Mouse (Mus musculus) embryonic facial prominence, embryonic 11.5 days (tissue): ENCODE results near the gene Dnaja4. TPM values are rescaled to one million over a fixed set of nuclear protein-coding genes. Genes with fewer than 3 reads are reported as not detected.

ENCODE experiments used
- ATAC-seq: fragments of 200-750 bp; cut with Nextera tagmentation; replicated peaks from 2 replicates; pipeline ENCODE4 v1.8.0; 2017; ENCODE audit warnings: low read depth; ENCODE audit not compliant: insufficient number of reproducible peaks, low FRiP score, low TSS enrichment
- DNase-seq: peaks from one replicate; pipeline ENCODE4 v3.0.0-alpha.2; 2015; ENCODE audit warnings: low spot score
- H3K27ac ChIP-seq: fragments of 300-500 bp; sonication (generic); replicated peaks from 2 replicates; pipeline ENCODE4 v1.5.1; 2014; ENCODE audit warnings: mild to moderate bottlenecking, low read depth, low read length, control low read depth
- H3K27me3 ChIP-seq: fragments of 300-500 bp; sonication (generic); 2 replicates; pipeline ENCODE4 v1.6.1; 2014; ENCODE audit warnings: mild to moderate bottlenecking, low read length, moderate library complexity, mixed read lengths; ENCODE audit not compliant: control insufficient read depth, insufficient read depth
- H3K36me3 ChIP-seq: fragments of 300-500 bp; sonication (generic); replicated peaks from 2 replicates; pipeline ENCODE4 v1.6.1; 2014; ENCODE audit warnings: low read depth, mild to moderate bottlenecking, low read length, moderate library complexity, mixed read lengths; ENCODE audit not compliant: control insufficient read depth, insufficient read depth
- H3K4me1 ChIP-seq: fragments of 300-500 bp; sonication (generic); 2 replicates; pipeline ENCODE4 v1.6.1; 2014; ENCODE audit warnings: low read length, mixed read lengths; ENCODE audit not compliant: control insufficient read depth, insufficient read depth
- H3K4me2 ChIP-seq: fragments of 300-500 bp; sonication (generic); 2 replicates; pipeline ENCODE4 v1.6.1; 2014; ENCODE audit warnings: low read depth, mild to moderate bottlenecking, control low read depth, low read length, moderate library complexity
- H3K4me3 ChIP-seq: fragments of 300-500 bp; sonication (generic); 2 replicates; pipeline ENCODE4 v1.5.1; 2014; ENCODE audit warnings: low read depth, low read length, control low read depth
- H3K9ac ChIP-seq: fragments of 300-500 bp; sonication (generic); replicated peaks from 2 replicates; pipeline ENCODE4 v1.6.1; 2014; ENCODE audit warnings: mild to moderate bottlenecking, control low read depth, low read length
- H3K9me3 ChIP-seq: fragments of 300-500 bp; sonication (generic); replicated peaks from 2 replicates; pipeline ENCODE4 v1.6.1; 2016; ENCODE audit warnings: mild to moderate bottlenecking, low read length, inconsistent platforms, mixed read lengths; ENCODE audit not compliant: control insufficient read depth
- WGBS: fragments of 180-500 bp; shearing (Covaris S2); extraction: QIAGEN DNeasy Blood & Tissue Kit; methylation state at CpG from one replicate; pipeline ENCODE4 v1.1.7; 2014; 5-methylcytosine and 5-hydroxymethylcytosine counted together
- polyA plus RNA-seq: library from polyadenylated mRNA; unstranded; fragments of >200 nt; fragmentation: Nextera tagmentation; extraction: Ambion mirVana; gene quantifications from 2 replicates; pipeline ENCODE4 v1.2.1, GENCODE M21; 2014

The Dnaja4 gene
- polyA plus RNA-seq, 1 experiment from 2014 or later = 4.7 TPM

DNA sequence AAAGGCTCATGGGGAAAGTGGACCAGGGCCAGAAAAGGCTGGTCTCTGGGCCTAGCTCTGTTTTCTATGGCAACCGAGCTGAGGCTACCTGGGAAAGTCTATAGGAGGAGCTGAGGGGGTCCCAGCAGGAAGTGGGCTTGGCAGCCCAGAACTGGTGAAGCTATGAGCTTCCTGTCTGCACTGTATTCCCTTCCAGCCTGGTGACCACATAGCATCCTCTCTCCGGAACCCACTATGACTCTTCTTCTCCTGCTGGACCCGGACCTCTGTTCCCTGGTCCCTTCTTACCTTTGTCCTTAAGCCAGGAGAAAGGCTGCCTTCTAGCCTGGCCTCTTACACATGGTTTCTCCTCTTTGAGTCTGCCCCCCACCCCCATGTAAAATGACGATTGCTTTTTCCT, 45.2 kb downstream of the Dnaja4 start:
- H3K4me1 ChIP-seq = no peaks in the 10 kb centered on the region; the same call in 1 of the 2 replicates
- H3K4me3 ChIP-seq = no peak overlapping the region
- WGBS = 80% methylated on average over 4 of the region's 4 CpGs
- no peaks in the 10 kb centered on the region for H3K36me3 ChIP-seq
- H3K4me2 ChIP-seq = no peak overlapping the region
- ATAC-seq = no peak
- H3K9me3 ChIP-seq = no peaks in the 10 kb centered on the region
- no peak for DNase-seq
- no peak overlapping the region for H3K27ac ChIP-seq
- H3K27me3 ChIP-seq = no peaks in the 10 kb centered on the region
- H3K9ac ChIP-seq = no peak overlapping the region

DNA sequence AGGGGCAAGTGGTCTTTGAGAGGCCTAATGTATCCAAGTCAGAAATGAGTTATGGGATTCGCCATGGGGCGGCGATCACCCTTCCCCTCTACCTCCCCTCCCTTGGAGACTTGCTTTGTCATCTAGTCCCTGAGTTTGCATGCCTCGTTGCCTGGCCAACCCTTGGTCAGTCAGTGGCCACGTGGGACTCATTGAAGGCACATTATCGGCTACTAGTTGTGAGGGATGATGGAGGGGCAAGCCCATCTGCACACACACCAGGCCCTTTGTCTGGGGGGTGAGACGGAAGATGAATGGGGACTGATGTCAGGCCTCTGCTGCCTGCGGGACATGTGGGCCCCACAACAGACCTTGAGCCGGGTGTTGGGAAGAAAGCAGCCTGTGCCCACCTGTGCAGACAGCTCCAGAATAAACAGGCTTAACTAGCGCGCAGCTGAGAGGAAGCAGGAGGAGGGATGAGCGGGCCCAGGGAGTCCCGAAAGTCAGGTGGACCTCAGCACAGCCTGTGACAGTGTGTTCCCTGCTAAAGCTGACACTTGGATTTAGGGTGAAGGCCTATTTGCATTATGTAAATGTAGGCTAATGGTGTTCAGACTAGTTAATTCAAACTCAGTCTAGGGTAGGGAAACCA, 47.2 kb downstream of the Dnaja4 start:
- ATAC-seq = peak; percentile 41

DNA sequence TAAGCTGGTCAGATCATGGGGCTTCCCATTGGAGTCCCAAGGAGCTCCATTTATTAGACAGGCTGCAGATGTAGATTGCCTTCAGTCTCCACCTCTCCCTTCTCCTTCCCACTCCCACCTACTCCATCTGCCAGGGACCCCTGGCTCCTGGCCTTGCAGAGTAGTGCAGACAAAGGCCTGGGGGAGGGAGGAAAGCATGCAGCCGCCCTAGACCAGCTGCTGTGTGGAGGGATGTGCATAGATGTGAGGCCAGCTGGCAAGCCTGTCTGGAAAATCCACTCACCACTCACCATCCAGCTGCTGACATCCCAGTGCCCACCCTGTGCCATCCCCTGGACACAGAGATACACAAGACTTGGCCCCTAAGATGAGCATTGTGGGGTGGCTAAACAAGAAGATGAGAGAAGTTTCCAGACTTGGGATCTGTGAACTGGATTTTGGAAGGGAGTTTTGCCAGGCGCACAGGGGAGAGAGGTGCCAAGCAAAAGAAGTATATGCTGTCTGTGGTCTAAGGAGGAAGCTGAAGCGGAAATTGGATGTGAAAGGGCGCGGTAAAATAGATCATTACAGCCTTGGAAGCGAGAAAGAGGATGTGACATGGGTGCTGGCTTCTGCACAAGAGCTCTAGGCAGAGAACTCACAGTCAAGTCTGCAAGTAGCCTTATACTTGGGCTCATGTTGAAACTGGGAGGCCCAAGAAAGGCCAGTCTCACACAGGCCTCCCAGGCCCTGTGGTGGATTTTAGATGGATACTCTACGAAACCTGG, 51.7 kb downstream of the Dnaja4 start:
- Histone ChIP-seq H3K27ac (no peak overlapping the region), H3K4me3 (no peak overlapping the region), H3K4me2 (no peak overlapping the region), H3K36me3 (no peaks in the 10 kb centered on the region), H3K9ac (no peak overlapping the region), H3K4me1 (peaks cover 4% of the 10 kb centered on the region; the same call in 1 of the 2 replicates), H3K9me3 (no peaks in the 10 kb centered on the region), H3K27me3 (no peaks in the 10 kb centered on the region)
- ATAC-seq (no peak), DNase-seq (no peak)
- 85% methylated on average over 7 of the region's 7 CpGs for WGBS

More for the DNA sequence above, 47.2 kb downstream of the Dnaja4 start:
- Histone ChIP-seq H3K4me3 (no peak overlapping the region), H3K36me3 (no peaks in the 10 kb centered on the region), H3K27ac (no peak overlapping the region), H3K27me3 (no peaks in the 10 kb centered on the region), H3K9ac (no peak overlapping the region), H3K9me3 (no peaks in the 10 kb centered on the region), H3K4me2 (no peak overlapping the region), H3K4me1 (no peaks in the 10 kb centered on the region; the same call in 1 of the 2 replicates)
- DNase-seq = no peak
- WGBS = 49% methylated on average over 13 of the region's 13 CpGs

DNA sequence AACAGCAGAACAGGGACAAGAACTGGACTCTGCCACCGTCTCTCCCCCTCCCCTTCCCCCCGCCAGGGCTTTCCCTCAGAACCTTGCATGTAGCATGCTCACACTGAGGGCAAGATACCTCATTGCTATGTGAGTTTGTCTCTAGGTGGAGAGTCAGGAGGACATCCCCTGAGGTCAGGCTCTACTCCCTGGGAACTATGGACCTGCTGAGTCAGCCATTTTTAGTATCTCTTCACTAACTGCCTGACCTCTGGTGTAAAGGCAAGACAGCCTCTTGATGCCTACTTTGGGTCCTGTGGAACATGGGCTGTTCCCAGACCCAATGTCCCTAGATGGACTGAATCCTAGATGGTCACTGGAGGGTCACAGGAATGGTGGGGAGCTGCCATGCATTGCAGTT, 53.0 kb downstream of the Dnaja4 start:
- no peak for DNase-seq
- no peak overlapping the region for H3K27ac ChIP-seq
- peaks cover 4% of the 10 kb centered on the region; the same call in 1 of the 2 replicates for H3K4me1 ChIP-seq
- H3K9me3 ChIP-seq = no peaks in the 10 kb centered on the region
- no peaks in the 10 kb centered on the region for H3K27me3 ChIP-seq
- WGBS = 85% methylated on average over 2 of the region's 2 CpGs
- H3K9ac ChIP-seq = no peak overlapping the region
- ATAC-seq = no peak
- H3K4me3 ChIP-seq = no peak overlapping the region
- H3K4me2 ChIP-seq = no peak overlapping the region
- H3K36me3 ChIP-seq = no peaks in the 10 kb centered on the region

DNA sequence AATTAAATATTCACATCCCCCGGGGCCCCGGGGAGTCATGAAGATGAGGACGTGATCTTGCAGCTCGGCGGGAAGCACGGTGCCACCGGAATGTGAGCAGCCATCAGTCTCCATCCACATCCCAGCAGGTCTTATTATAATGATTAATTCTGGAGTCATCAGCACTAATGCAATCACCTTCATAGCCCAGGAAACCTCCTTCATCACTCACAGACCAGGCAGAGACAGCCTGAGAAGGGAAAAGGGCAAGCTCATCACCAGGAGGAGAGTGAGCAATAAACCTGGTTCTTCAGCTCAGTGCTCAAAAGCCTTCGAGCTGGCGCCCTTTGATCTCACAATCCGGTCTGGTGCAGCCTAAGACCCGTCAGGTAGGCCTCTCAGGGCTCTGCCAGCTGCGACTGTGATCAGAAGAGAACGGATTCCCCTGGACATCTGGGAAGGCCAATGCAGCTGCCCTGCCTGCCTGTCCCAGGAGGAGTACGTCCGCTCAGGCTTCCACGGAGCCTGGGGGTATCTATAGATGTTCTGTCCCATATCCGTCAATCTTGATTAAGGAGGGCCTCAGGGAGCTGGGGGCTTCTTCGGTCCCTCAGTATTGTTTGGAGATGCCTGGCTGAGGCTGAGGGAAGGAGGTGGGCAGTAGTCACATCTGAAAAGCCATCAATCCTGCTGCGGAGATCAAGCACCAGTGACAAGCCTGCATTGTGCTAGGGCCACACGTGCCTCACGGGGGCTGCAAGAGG, 53.7 kb downstream of the Dnaja4 start:
- Histone ChIP-seq H3K4me3 (no peak overlapping the region), H3K4me2 (no peak overlapping the region), H3K4me1 (peaks cover 4% of the 10 kb centered on the region; the same call in 1 of the 2 replicates), H3K9me3 (no peaks in the 10 kb centered on the region), H3K9ac (peak overlapping the region; percentile 15), H3K36me3 (no peaks in the 10 kb centered on the region), H3K27ac (no peak overlapping the region), H3K27me3 (no peaks in the 10 kb centered on the region)
- peak; percentile 40; the same call in 1 of the 2 replicates for ATAC-seq
- peak; percentile 45 for DNase-seq
- 29% methylated on average over 21 of the region's 21 CpGs for WGBS

DNA sequence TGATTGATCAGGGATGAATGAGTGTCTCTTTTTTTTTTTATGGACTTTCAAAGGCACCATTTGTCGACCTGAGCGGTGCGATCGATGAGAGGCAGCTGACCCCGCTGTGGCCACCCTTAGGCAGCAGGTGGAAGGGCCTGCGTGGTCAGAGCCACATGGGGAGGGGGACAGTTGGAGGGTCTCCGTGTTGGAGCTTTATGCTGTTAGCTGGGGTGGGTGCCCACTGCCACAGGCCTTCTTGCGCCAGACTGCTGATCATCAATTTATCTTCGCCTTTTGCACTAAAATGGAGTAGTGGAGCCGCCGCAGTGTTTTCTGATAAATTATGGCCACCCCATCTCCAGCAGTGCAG, 54.2 kb downstream of the Dnaja4 start:
- Histone ChIP-seq H3K4me1 (peaks cover 4% of the 10 kb centered on the region; the same call in 1 of the 2 replicates), H3K9ac (no peak overlapping the region; the same call in 1 of the 2 replicates), H3K36me3 (no peaks in the 10 kb centered on the region), H3K27ac (no peak overlapping the region), H3K4me3 (no peak overlapping the region), H3K4me2 (no peak overlapping the region), H3K27me3 (no peaks in the 10 kb centered on the region), H3K9me3 (no peaks in the 10 kb centered on the region)
- DNase-seq = no peak
- 46% methylated on average over 11 of the region's 11 CpGs for WGBS
- no peak for ATAC-seq

DNA sequence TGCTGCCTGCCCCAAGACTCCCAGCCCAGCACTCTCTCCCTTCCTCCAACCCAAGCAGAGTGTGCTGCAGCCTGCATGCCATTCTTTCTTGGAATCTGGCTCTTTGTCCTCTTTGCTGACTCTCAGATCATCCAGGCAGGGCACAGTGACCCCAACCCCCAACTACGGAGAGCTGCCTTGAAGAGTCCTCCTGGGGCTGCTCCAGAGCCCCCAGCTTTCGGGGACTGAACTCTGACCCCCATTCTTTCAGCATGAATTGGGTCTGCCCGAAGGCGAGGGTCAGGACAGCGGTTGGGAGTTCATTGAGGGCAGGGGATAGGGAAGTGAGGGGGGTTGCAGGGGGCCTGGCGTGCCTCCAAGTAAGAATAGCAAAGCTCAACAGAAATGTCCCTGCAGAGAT, 60.9 kb downstream of the Dnaja4 start:
- peak overlapping the region; percentile 29; the same call in 1 of the 2 replicates for H3K9ac ChIP-seq
- H3K27ac ChIP-seq = no peak overlapping the region
- H3K4me3 ChIP-seq = no peak overlapping the region
- no peaks in the 10 kb centered on the region for H3K9me3 ChIP-seq
- H3K4me1 ChIP-seq = no peaks in the 10 kb centered on the region; the same call in 1 of the 2 replicates
- no peaks in the 10 kb centered on the region for H3K27me3 ChIP-seq
- WGBS = 6% methylated on average over 6 of the region's 6 CpGs
- H3K36me3 ChIP-seq = no peaks in the 10 kb centered on the region
- H3K4me2 ChIP-seq = no peak overlapping the region
- ATAC-seq (no peak), DNase-seq (peak; percentile 18)
